Mouse (Mus musculus): Measurements from ENCODE around the gene Cks2.
"Not testable (repeated sequence)": the region's sequence is repeated elsewhere in the genome, so short reads cannot be mapped to it uniquely, and the experiment has no call there.

Gene Cks2

GRCm38 (mm10) chr13:51638958-51639357 is 6.1 kb upstream of the Cks2 start:
- DNase-seq (ENCODE audit: low spot score): no peak

- DNase-seq (ENCODE audit: low spot score): no peak
Measured at GRCm38 (mm10) chr13:51641424-51641823, 3.6 kb upstream of the Cks2 start.

GRCm38 (mm10) chr13:51642171-51642778 is 2.8 kb upstream of the Cks2 start:
- DNase-seq (ENCODE audit: low spot score): no peak

GRCm38 (mm10) chr13:51643924-51644828 is 856 bp upstream of the Cks2 start:
- no peak for DNase-seq (ENCODE audit: low spot score)

- DNase-seq (ENCODE audit: low spot score): no peak
Measured at GRCm38 (mm10) chr13:51645872-51646271, 840 bp downstream of the Cks2 start.

- no peak for DNase-seq (ENCODE audit: low spot score)
Measured at GRCm38 (mm10) chr13:51646362-51647027, 1.5 kb downstream of the Cks2 start.

- no peak for DNase-seq (ENCODE audit: low spot score)
Measured at GRCm38 (mm10) chr13:51647770-51648169, 2.7 kb downstream of the Cks2 start.

GRCm38 (mm10) chr13:51648237-51648636 is 3.2 kb downstream of the Cks2 start:
- DNase-seq (ENCODE audit: low spot score): no peak

- DNase-seq (ENCODE audit: low spot score): no peak
Measured at GRCm38 (mm10) chr13:51649740-51650139, 4.7 kb downstream of the Cks2 start.

GRCm38 (mm10) chr13:51651408-51652064 is 6.5 kb downstream of the Cks2 start, which contains the start of gene Secisbp2:
Gene Secisbp2 (plus strand): TSS chr13:51651697.
- peak; percentile 91 for DNase-seq (ENCODE audit: low spot score)

GRCm38 (mm10) chr13:51653159-51653558 is 8.1 kb downstream of the Cks2 start:
- no peak for DNase-seq (ENCODE audit: low spot score)

- no peak for DNase-seq (ENCODE audit: low spot score)
Measured at GRCm38 (mm10) chr13:51653961-51654360, 8.9 kb downstream of the Cks2 start.

- DNase-seq (ENCODE audit: low spot score): no peak
Measured at GRCm38 (mm10) chr13:51656516-51657235, 11.6 kb downstream of the Cks2 start.

GRCm38 (mm10) chr13:51658094-51658493 is 13.1 kb downstream of the Cks2 start:
- no peak for DNase-seq (ENCODE audit: low spot score)

- DNase-seq (ENCODE audit: low spot score): no peak
Measured at GRCm38 (mm10) chr13:51659573-51659972, 14.5 kb downstream of the Cks2 start.

GRCm38 (mm10) chr13:51663561-51663960 is 18.5 kb downstream of the Cks2 start:
- no peak for DNase-seq (ENCODE audit: low spot score)

GRCm38 (mm10) chr13:51668195-51668594 is 23.2 kb downstream of the Cks2 start:
- DNase-seq (ENCODE audit: low spot score): not testable (repeated sequence)

- no peak for DNase-seq (ENCODE audit: low spot score)
Measured at GRCm38 (mm10) chr13:51676641-51677040, 31.6 kb downstream of the Cks2 start.

- DNase-seq (ENCODE audit: low spot score): no peak
Measured at GRCm38 (mm10) chr13:51677041-51677440, 32.0 kb downstream of the Cks2 start.

- no peak for DNase-seq (ENCODE audit: low spot score)
Measured at GRCm38 (mm10) chr13:51677630-51678185, 32.7 kb downstream of the Cks2 start.

- DNase-seq (ENCODE audit: low spot score): no peak
Measured at GRCm38 (mm10) chr13:51678687-51679086, 33.7 kb downstream of the Cks2 start.
